Mouse (Mus musculus): ENCODE results near the gene Atp1b2. TPM values are rescaled to one million over a fixed set of nuclear protein-coding genes. Genes with fewer than 3 reads are reported as not detected.
A peak's percentile ranks its signal among the peaks of the same experiment; 100 is the strongest.

Gene Atp1b2
- total and polyA plus RNA-seq, 3 experiments, result 13.4 to 136 TPM; not detected in 1

- H3K4me3 ChIP-seq (ENCODE audit: control insufficient read depth in 1 of 2, insufficient read depth in 1 of 2, low read depth in 2 of 2, low read length in 2 of 2), result no peak overlapping the region
- H3K27ac ChIP-seq (ENCODE audit: control insufficient read depth, low read depth, low read length), result no peak overlapping the region
- no peaks in the 10 kb centered on the region for H3K27me3 ChIP-seq (ENCODE audit: control insufficient read depth in 1 of 2, insufficient read depth in 2 of 2, low read length in 2 of 2)
- peaks cover 39% of the 10 kb centered on the region for H3K79me2 ChIP-seq (ENCODE audit: control insufficient read depth, insufficient read depth, low read length, poor library complexity)
- peak; percentile 81 for DNase-seq (ENCODE audit: low read depth, low spot score)
- TF ChIP-seq CTCF (IDR thresholded peaks at IDR 0.05 in 2 of 3, conservative IDR thresholded peaks at IDR 0.05 in 1 of 3; ENCODE audit: control insufficient read depth in 1 of 3, insufficient read depth in 1 of 3, low read depth in 2 of 3, low read length in 3 of 3, poor library complexity in 1 of 3, severe bottlenecking in 1 of 3) (peak; percentile 57 to 71 (median 68)), ZNF384 (IDR thresholded peaks at IDR 0.05; ENCODE audit: low read depth, low read length) (no peak), SMC3 (IDR thresholded peaks at IDR 0.05; ENCODE audit: low read depth, low read length) (peak; percentile 48), GATA1 (IDR thresholded peaks at IDR 0.05; ENCODE audit: low read depth, low read length) (no peak), SIN3A (IDR thresholded peaks at IDR 0.05; ENCODE audit: low read length) (0 out of 2 replicates have a peak, but pooled peaks have one; percentile 29), TBP (IDR thresholded peaks at IDR 0.05; ENCODE audit: low read depth, low read length) (no peak), RAD21 (IDR thresholded peaks at IDR 0.05; ENCODE audit: low read depth, low read length) (peak; percentile 24; the same call in 1 of the 2 replicates), MAX (IDR thresholded peaks at IDR 0.05; ENCODE audit: low read length) (peak; percentile 35; the same call in 1 of the 2 replicates), MYC (IDR thresholded peaks at IDR 0.05; ENCODE audit: low read depth, low read length) (peak; percentile 72)
- H3K9ac ChIP-seq (ENCODE audit: control insufficient read depth, low read depth, low read length, poor library complexity, severe bottlenecking), result no peak overlapping the region
- H3K4me1 ChIP-seq (ENCODE audit: control insufficient read depth in 1 of 2, insufficient read depth in 2 of 2, low read length in 2 of 2), result peaks cover 0 to 11% of the 10 kb centered on the region in 2 experiments; a peak in 2 of 4 replicates
- H3K36me3 ChIP-seq (ENCODE audit: control insufficient read depth in 1 of 2, insufficient read depth in 2 of 2, low read length in 2 of 2), result peaks cover 2 to 6% of the 10 kb centered on the region in 2 experiments; a peak in 3 of 4 replicates
- H3K9me3 ChIP-seq (replicated peaks; ENCODE audit: insufficient read depth, low read length), result no peaks in the 10 kb centered on the region
Observed at GRCm38 (mm10) chr11:69575220-69575619, 30.5 kb downstream of the Atp1b2 start.

- Histone ChIP-seq H3K4me3 (ENCODE audit: control insufficient read depth in 1 of 2, insufficient read depth in 1 of 2, low read depth in 2 of 2, low read length in 2 of 2) (no peak overlapping the region), H3K9ac (ENCODE audit: control insufficient read depth, low read depth, low read length, poor library complexity, severe bottlenecking) (no peak overlapping the region), H3K79me2 (ENCODE audit: control insufficient read depth, insufficient read depth, low read length, poor library complexity) (no peaks in the 10 kb centered on the region), H3K27ac (ENCODE audit: control insufficient read depth, low read depth, low read length) (no peak overlapping the region), H3K4me1 (ENCODE audit: control insufficient read depth in 1 of 2, insufficient read depth in 2 of 2, low read length in 2 of 2) (no peaks in the 10 kb centered on the region), H3K36me3 (ENCODE audit: control insufficient read depth in 1 of 2, insufficient read depth in 2 of 2, low read length in 2 of 2) (peaks cover 0 to 14% of the 10 kb centered on the region in 2 experiments; a peak in 2 of 4 replicates), H3K9me3 (replicated peaks; ENCODE audit: insufficient read depth, low read length) (no peaks in the 10 kb centered on the region), H3K27me3 (ENCODE audit: control insufficient read depth in 1 of 2, insufficient read depth in 2 of 2, low read length in 2 of 2) (no peaks in the 10 kb centered on the region)
- no peak for TF ChIP-seq ZNF384 (IDR thresholded peaks at IDR 0.05; ENCODE audit: low read depth, low read length)
- no peak for TF ChIP-seq MAZ (IDR thresholded peaks at IDR 0.05; ENCODE audit: low read depth, low read length)
- TF ChIP-seq ZKSCAN1 (IDR thresholded peaks at IDR 0.05; ENCODE audit: low read depth, low read length), result no peak
- TF ChIP-seq JUND (IDR thresholded peaks at IDR 0.05; ENCODE audit: low read depth, low read length), result no peak
- TF ChIP-seq KAT2A (conservative IDR thresholded peaks at IDR 0.05; ENCODE audit: low read depth, low read length), result no peak
- TF ChIP-seq TBP (IDR thresholded peaks at IDR 0.05; ENCODE audit: low read depth, low read length), result no peak
- DNase-seq (ENCODE audit: low read depth, low spot score), result no peak
Observed at GRCm38 (mm10) chr11:69565131-69565530, 40.6 kb downstream of the Atp1b2 start.

- no peaks in the 10 kb centered on the region for H3K27me3 ChIP-seq (ENCODE audit: control insufficient read depth in 1 of 2, insufficient read depth in 2 of 2, low read length in 2 of 2)
- H3K36me3 ChIP-seq (ENCODE audit: control insufficient read depth in 1 of 2, insufficient read depth in 2 of 2, low read length in 2 of 2), result peaks cover 0 to 14% of the 10 kb centered on the region in 2 experiments; a peak in 2 of 4 replicates
- H3K9me3 ChIP-seq (replicated peaks; ENCODE audit: insufficient read depth, low read length), result no peaks in the 10 kb centered on the region
- H3K9ac ChIP-seq (ENCODE audit: control insufficient read depth, low read depth, low read length, poor library complexity, severe bottlenecking), result no peak overlapping the region
- TF ChIP-seq MXI1 (IDR thresholded peaks at IDR 0.05; ENCODE audit: low read depth, low read length) (no peak), MEF2A (IDR thresholded peaks at IDR 0.05; ENCODE audit: extremely low read depth, insufficient replicate concordance, low read depth, low read length, poor library complexity, severe bottlenecking) (no peak), JUND (IDR thresholded peaks at IDR 0.05; ENCODE audit: low read depth, low read length) (no peak), USF2 (IDR thresholded peaks at IDR 0.05; ENCODE audit: borderline replicate concordance in 1 of 2, insufficient read depth in 1 of 2, low read depth in 1 of 2, low read length in 2 of 2) (no peak), UBTF (IDR thresholded peaks at IDR 0.05; ENCODE audit: borderline replicate concordance, insufficient read depth, low read depth, low read length) (no peak), HCFC1 (IDR thresholded peaks at IDR 0.05; ENCODE audit: low read depth, low read length) (no peak)
- no peak overlapping the region for H3K27ac ChIP-seq (ENCODE audit: control insufficient read depth, low read depth, low read length)
- no peak for DNase-seq (ENCODE audit: low read depth, low spot score)
- H3K4me1 ChIP-seq (ENCODE audit: control insufficient read depth in 1 of 2, insufficient read depth in 2 of 2, low read length in 2 of 2), result no peaks in the 10 kb centered on the region
- H3K4me3 ChIP-seq (ENCODE audit: control insufficient read depth in 1 of 2, insufficient read depth in 1 of 2, low read depth in 2 of 2, low read length in 2 of 2), result no peak overlapping the region
- no peaks in the 10 kb centered on the region for H3K79me2 ChIP-seq (ENCODE audit: control insufficient read depth, insufficient read depth, low read length, poor library complexity)
Observed at GRCm38 (mm10) chr11:69564391-69564790, 41.4 kb downstream of the Atp1b2 start.
